Mouse (Mus musculus): Measurements from ENCODE around the gene Mpp5. TPM values are rescaled to one million over a fixed set of nuclear protein-coding genes. Genes with fewer than 3 reads are reported as not detected.
A peak's percentile ranks its signal among the peaks of the same experiment; 100 is the strongest.

Gene Mpp5
- polyA plus RNA-seq, 1 experiment from 2014 or later: 23.7 TPM

GRCm38 (mm10) chr12:78794236-78794635 lies 45.5 kb downstream of the Mpp5 start:
- DNase-seq (ENCODE audit: low spot score): peak; percentile 28

DNA sequence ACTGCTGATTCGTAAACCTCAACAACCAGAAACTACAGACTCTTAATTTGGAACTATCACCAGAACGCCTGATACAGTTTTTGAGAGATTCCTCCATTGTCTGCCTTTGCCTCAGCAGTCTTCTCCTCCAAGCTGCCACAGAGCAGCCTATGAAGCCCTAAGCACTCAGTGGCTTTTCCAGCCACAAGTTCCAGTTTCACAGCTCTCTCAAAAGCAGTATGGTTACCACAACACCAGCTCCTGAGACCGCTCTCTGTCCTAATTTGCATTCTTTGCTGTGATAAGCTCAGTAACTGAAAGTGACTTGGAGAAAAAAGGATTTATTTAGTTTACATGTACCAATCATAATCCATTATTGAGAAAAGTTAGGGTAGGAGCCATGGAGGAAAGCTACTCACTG lies 51.3 kb downstream of the Mpp5 start:
- H3K9me3 ChIP-seq (replicated peaks; ENCODE audit: control insufficient read depth, low read length): no peaks in the 10 kb centered on the region
- no peak overlapping the region for H3K4me3 ChIP-seq (ENCODE audit: low read depth, low read length)
- H3K27me3 ChIP-seq (ENCODE audit: control insufficient read depth, insufficient read depth, low read length): no peaks in the 10 kb centered on the region
- H3K4me2 ChIP-seq (ENCODE audit: low read depth, low read length): no peak overlapping the region
- H3K36me3 ChIP-seq (replicated peaks; ENCODE audit: control insufficient read depth, insufficient read depth, low read depth, low read length): no peaks in the 10 kb centered on the region; the same call in 1 of the 2 replicates
- 92% methylated on average over 3 of the region's 3 CpGs for WGBS
- H3K27ac ChIP-seq (replicated peaks; ENCODE audit: low read depth, low read length): no peak overlapping the region
- H3K9ac ChIP-seq (replicated peaks; ENCODE audit: low read length): no peak overlapping the region
- no peak for ATAC-seq (replicated peaks; ENCODE audit: insufficient number of reproducible peaks, low FRiP score, low TSS enrichment, low read depth)
- no peak for DNase-seq (ENCODE audit: low spot score)
- no peaks in the 10 kb centered on the region for H3K4me1 ChIP-seq (ENCODE audit: control insufficient read depth, insufficient read depth, low read length)

More at GRCm38 (mm10) chr12:78794236-78794635, 45.5 kb downstream of the Mpp5 start:
- no peaks in the 10 kb centered on the region for H3K27me3 ChIP-seq (ENCODE audit: control insufficient read depth, insufficient read depth, low read length)
- H3K4me3 ChIP-seq (ENCODE audit: low read depth, low read length): no peak overlapping the region
- H3K4me2 ChIP-seq (ENCODE audit: low read depth, low read length): no peak overlapping the region
- 44% methylated on average over 1 of the region's 1 CpGs for WGBS
- H3K4me1 ChIP-seq (ENCODE audit: control insufficient read depth, insufficient read depth, low read length): no peaks in the 10 kb centered on the region
- no peak for ATAC-seq (replicated peaks; ENCODE audit: insufficient number of reproducible peaks, low FRiP score, low TSS enrichment, low read depth)
- H3K36me3 ChIP-seq (replicated peaks; ENCODE audit: control insufficient read depth, insufficient read depth, low read depth, low read length): no peaks in the 10 kb centered on the region; the same call in 1 of the 2 replicates
- H3K9ac ChIP-seq (replicated peaks; ENCODE audit: low read length): no peak overlapping the region
- H3K27ac ChIP-seq (replicated peaks; ENCODE audit: low read depth, low read length): no peak overlapping the region
- H3K9me3 ChIP-seq (replicated peaks; ENCODE audit: control insufficient read depth, low read length): no peaks in the 10 kb centered on the region

DNA sequence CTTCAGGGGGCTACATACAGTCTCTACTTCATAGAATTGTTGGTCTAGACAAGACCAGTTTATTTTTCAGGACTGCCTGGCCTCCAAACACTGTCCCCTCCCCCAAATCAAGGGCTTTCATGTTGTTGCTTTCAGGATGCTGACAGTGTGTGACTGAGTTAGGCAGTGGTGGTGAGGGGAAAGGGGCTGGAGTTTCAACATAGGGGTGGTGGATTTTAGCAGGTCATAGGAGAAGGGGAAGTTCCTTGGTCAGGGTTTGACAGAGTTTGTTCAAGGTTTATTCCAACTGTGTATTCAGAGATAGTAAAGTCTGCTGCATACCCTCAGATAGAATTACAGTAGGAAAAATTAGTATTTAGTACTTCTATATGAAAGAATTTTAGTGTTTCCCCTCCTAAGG lies 53.1 kb downstream of the Mpp5 start:
- DNase-seq (ENCODE audit: low spot score) (no peak), ATAC-seq (replicated peaks; ENCODE audit: insufficient number of reproducible peaks, low FRiP score, low TSS enrichment, low read depth) (no peak)
- no peaks in the 10 kb centered on the region for H3K4me1 ChIP-seq (ENCODE audit: control insufficient read depth, insufficient read depth, low read length)
- H3K4me3 ChIP-seq (ENCODE audit: low read depth, low read length): no peak overlapping the region
- H3K9ac ChIP-seq (replicated peaks; ENCODE audit: low read length): no peak overlapping the region
- no peaks in the 10 kb centered on the region for H3K9me3 ChIP-seq (replicated peaks; ENCODE audit: control insufficient read depth, low read length)
- no peaks in the 10 kb centered on the region for H3K27me3 ChIP-seq (ENCODE audit: control insufficient read depth, insufficient read depth, low read length)
- no peak overlapping the region for H3K27ac ChIP-seq (replicated peaks; ENCODE audit: low read depth, low read length)
- H3K4me2 ChIP-seq (ENCODE audit: low read depth, low read length): no peak overlapping the region
- no peaks in the 10 kb centered on the region; the same call in 1 of the 2 replicates for H3K36me3 ChIP-seq (replicated peaks; ENCODE audit: control insufficient read depth, insufficient read depth, low read depth, low read length)

- H3K9me3 ChIP-seq (replicated peaks; ENCODE audit: control insufficient read depth, low read length): no peaks in the 10 kb centered on the region
- H3K36me3 ChIP-seq (replicated peaks; ENCODE audit: control insufficient read depth, insufficient read depth, low read depth, low read length): no peaks in the 10 kb centered on the region
These were observed 65.7 kb downstream of the Mpp5 start for GRCm38 (mm10) chr12:78814437-78814836.

GRCm38 (mm10) chr12:78834496-78834895 lies 85.8 kb downstream of the Mpp5 start:
- H3K9ac ChIP-seq (replicated peaks; ENCODE audit: low read length): no peak overlapping the region
- WGBS: 93% methylated on average over 2 of the region's 2 CpGs
- H3K36me3 ChIP-seq (replicated peaks; ENCODE audit: control insufficient read depth, insufficient read depth, low read depth, low read length): no peaks in the 10 kb centered on the region; the same call in 1 of the 2 replicates
- no peak for ATAC-seq (replicated peaks; ENCODE audit: insufficient number of reproducible peaks, low FRiP score, low TSS enrichment, low read depth)
- no peak overlapping the region for H3K4me3 ChIP-seq (ENCODE audit: low read depth, low read length)
- no peaks in the 10 kb centered on the region for H3K9me3 ChIP-seq (replicated peaks; ENCODE audit: control insufficient read depth, low read length)
- no peak for DNase-seq (ENCODE audit: low spot score)
- H3K27me3 ChIP-seq (ENCODE audit: control insufficient read depth, insufficient read depth, low read length): no peaks in the 10 kb centered on the region
- H3K4me2 ChIP-seq (ENCODE audit: low read depth, low read length): no peak overlapping the region
- no peak overlapping the region for H3K27ac ChIP-seq (replicated peaks; ENCODE audit: low read depth, low read length)
- H3K4me1 ChIP-seq (ENCODE audit: control insufficient read depth, insufficient read depth, low read length): no peaks in the 10 kb centered on the region

More at GRCm38 (mm10) chr12:78814437-78814836, 65.7 kb downstream of the Mpp5 start:
- Histone ChIP-seq H3K9ac (replicated peaks; ENCODE audit: low read length) (no peak overlapping the region), H3K4me3 (ENCODE audit: low read depth, low read length) (no peak overlapping the region), H3K4me2 (ENCODE audit: low read depth, low read length) (no peak overlapping the region), H3K27me3 (ENCODE audit: control insufficient read depth, insufficient read depth, low read length) (no peaks in the 10 kb centered on the region), H3K4me1 (ENCODE audit: control insufficient read depth, insufficient read depth, low read length) (no peaks in the 10 kb centered on the region), H3K27ac (replicated peaks; ENCODE audit: low read depth, low read length) (no peak overlapping the region)
- peak; percentile 1 for DNase-seq (ENCODE audit: low spot score)
- ATAC-seq (replicated peaks; ENCODE audit: insufficient number of reproducible peaks, low FRiP score, low TSS enrichment, low read depth): peak; percentile 3; the same call in 1 of the 2 replicates

- Histone ChIP-seq H3K9ac (replicated peaks; ENCODE audit: low read length) (no peak overlapping the region), H3K27me3 (ENCODE audit: control insufficient read depth, insufficient read depth, low read length) (no peaks in the 10 kb centered on the region), H3K27ac (replicated peaks; ENCODE audit: low read depth, low read length) (no peak overlapping the region), H3K4me2 (ENCODE audit: low read depth, low read length) (no peak overlapping the region), H3K9me3 (replicated peaks; ENCODE audit: control insufficient read depth, low read length) (no peaks in the 10 kb centered on the region), H3K4me1 (ENCODE audit: control insufficient read depth, insufficient read depth, low read length) (no peaks in the 10 kb centered on the region), H3K4me3 (ENCODE audit: low read depth, low read length) (no peak overlapping the region), H3K36me3 (replicated peaks; ENCODE audit: control insufficient read depth, insufficient read depth, low read depth, low read length) (no peaks in the 10 kb centered on the region; the same call in 1 of the 2 replicates)
- no peak for DNase-seq (ENCODE audit: low spot score)
- no peak for ATAC-seq (replicated peaks; ENCODE audit: insufficient number of reproducible peaks, low FRiP score, low TSS enrichment, low read depth)
- WGBS: 88% methylated on average over 4 of the region's 4 CpGs
These were observed 91.2 kb downstream of the Mpp5 start for GRCm38 (mm10) chr12:78839906-78840305.

GRCm38 (mm10) chr12:78842429-78842828 lies 93.7 kb downstream of the Mpp5 start:
- no peak overlapping the region for H3K4me3 ChIP-seq (ENCODE audit: low read depth, low read length)
- H3K4me2 ChIP-seq (ENCODE audit: low read depth, low read length): no peak overlapping the region
- DNase-seq (ENCODE audit: low spot score): no peak
- ATAC-seq (replicated peaks; ENCODE audit: insufficient number of reproducible peaks, low FRiP score, low TSS enrichment, low read depth): no peak
- H3K36me3 ChIP-seq (replicated peaks; ENCODE audit: control insufficient read depth, insufficient read depth, low read depth, low read length): no peaks in the 10 kb centered on the region; the same call in 1 of the 2 replicates
- no peak overlapping the region for H3K9ac ChIP-seq (replicated peaks; ENCODE audit: low read length)
- H3K27ac ChIP-seq (replicated peaks; ENCODE audit: low read depth, low read length): no peak overlapping the region
- no peaks in the 10 kb centered on the region for H3K9me3 ChIP-seq (replicated peaks; ENCODE audit: control insufficient read depth, low read length)
- H3K4me1 ChIP-seq (ENCODE audit: control insufficient read depth, insufficient read depth, low read length): no peaks in the 10 kb centered on the region
- WGBS: 94% methylated on average over 1 of the region's 1 CpGs
- no peaks in the 10 kb centered on the region for H3K27me3 ChIP-seq (ENCODE audit: control insufficient read depth, insufficient read depth, low read length)

DNA sequence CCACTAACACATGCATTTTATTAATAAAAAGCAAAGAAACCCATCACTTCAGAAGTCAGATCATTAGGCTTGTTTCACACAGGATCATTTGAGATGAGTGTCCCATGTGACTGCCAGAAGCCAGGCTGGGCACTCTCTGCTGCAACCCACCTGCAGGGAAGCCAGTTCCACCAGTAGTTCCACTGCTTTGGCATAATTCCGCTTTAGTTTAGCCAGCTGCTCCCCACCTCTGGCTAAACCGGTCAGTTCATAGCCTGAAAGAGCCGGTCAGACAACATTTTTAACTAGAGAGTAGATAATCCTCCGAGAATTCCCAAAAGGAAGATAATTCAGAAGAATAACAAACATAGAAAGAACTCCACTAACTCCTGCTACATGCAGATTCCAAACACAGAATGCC lies 99.5 kb downstream of the Mpp5 start:
- no peaks in the 10 kb centered on the region for H3K27me3 ChIP-seq (ENCODE audit: control insufficient read depth, insufficient read depth, low read length)
- H3K36me3 ChIP-seq (replicated peaks; ENCODE audit: control insufficient read depth, insufficient read depth, low read depth, low read length): no peaks in the 10 kb centered on the region; the same call in 1 of the 2 replicates
- no peak overlapping the region for H3K4me3 ChIP-seq (ENCODE audit: low read depth, low read length)
- no peak overlapping the region for H3K4me2 ChIP-seq (ENCODE audit: low read depth, low read length)
- no peak for ATAC-seq (replicated peaks; ENCODE audit: insufficient number of reproducible peaks, low FRiP score, low TSS enrichment, low read depth)
- no peak overlapping the region for H3K27ac ChIP-seq (replicated peaks; ENCODE audit: low read depth, low read length)
- H3K9ac ChIP-seq (replicated peaks; ENCODE audit: low read length): no peak overlapping the region
- H3K9me3 ChIP-seq (replicated peaks; ENCODE audit: control insufficient read depth, low read length): no peaks in the 10 kb centered on the region
- no peak for DNase-seq (ENCODE audit: low spot score)
- 82% methylated on average over 4 of the region's 4 CpGs for WGBS
- no peaks in the 10 kb centered on the region for H3K4me1 ChIP-seq (ENCODE audit: control insufficient read depth, insufficient read depth, low read length)

All from embryonic facial prominence, embryonic 11.5 days (tissue).